Mouse (Mus musculus): Measurements from ENCODE around the gene Mertk.

DNA sequence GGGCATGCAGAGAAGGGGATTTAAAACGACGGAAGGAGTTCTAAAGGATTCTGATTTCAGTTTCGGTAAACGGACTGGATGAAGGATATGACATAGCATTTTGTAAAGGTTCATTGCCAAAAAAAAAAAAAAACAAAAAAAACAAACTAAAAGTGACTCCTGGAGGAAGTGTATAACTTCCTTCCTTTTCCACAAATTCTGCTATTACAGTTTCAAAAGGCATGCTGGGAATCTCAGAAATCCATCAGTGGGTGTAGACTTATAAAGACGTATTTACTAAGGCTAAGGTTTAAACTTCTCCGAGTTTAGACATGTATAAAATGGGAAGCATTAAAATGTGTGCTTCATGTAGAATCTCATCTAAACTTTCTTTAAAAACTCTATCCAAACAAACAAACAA is 52.3 kb downstream of the Mertk start:
- TF ChIP-seq ZNF384 (IDR thresholded peaks at IDR 0.05; ENCODE audit: low read depth, low read length): no peak
- TF ChIP-seq MAFK (IDR thresholded peaks at IDR 0.05; ENCODE audit: insufficient read depth, low read depth, low read length): no peak
- no peak for TF ChIP-seq HCFC1 (IDR thresholded peaks at IDR 0.05; ENCODE audit: borderline replicate concordance, insufficient read depth, low read length)
- no peak for TF ChIP-seq CHD2 (IDR thresholded peaks at IDR 0.05; ENCODE audit: low read depth, low read length)
- TF ChIP-seq ZC3H11A (IDR thresholded peaks at IDR 0.05; ENCODE audit: borderline replicate concordance, low read depth, low read length): no peak

Measured in ES-E14 (cell line).